Mouse (Mus musculus): ENCODE data around the gene Garnl3. TPM values are rescaled to one million over a fixed set of nuclear protein-coding genes. Genes with fewer than 3 reads are reported as not detected.

The Garnl3 gene
- polyA plus RNA-seq, 1 experiment = 1.1 TPM

- WGBS = 71% methylated on average over 2 of the region's 2 CpGs
- no peak for DNase-seq
- no peak overlapping the region for H3K4me3 ChIP-seq (ENCODE audit: insufficient read depth, low read depth, low read length)
- no peak for TF ChIP-seq CTCF (conservative IDR thresholded peaks at IDR 0.05; ENCODE audit: insufficient read depth, insufficient read length, low read depth, low read length)
- no peak for TF ChIP-seq POLR2A (IDR thresholded peaks at IDR 0.05; ENCODE audit: low read depth, low read length)
- H3K4me1 ChIP-seq (ENCODE audit: control insufficient read depth, insufficient read depth, low read length) = no peaks in the 10 kb centered on the region
- H3K27me3 ChIP-seq (replicated peaks; ENCODE audit: control insufficient read depth, insufficient read depth, low read length) = no peaks in the 10 kb centered on the region
- H3K27ac ChIP-seq (ENCODE audit: insufficient read depth, low read depth, low read length) = no peak overlapping the region
- H3K36me3 ChIP-seq (ENCODE audit: control insufficient read depth, insufficient read depth, low read length) = no peaks in the 10 kb centered on the region
Measured at GRCm38 (mm10) chr2:33072333-33072732, 59.1 kb downstream of the Garnl3 start.

- Histone ChIP-seq H3K4me3 (ENCODE audit: insufficient read depth, low read depth, low read length) (no peak overlapping the region), H3K4me1 (ENCODE audit: control insufficient read depth, insufficient read depth, low read length) (no peaks in the 10 kb centered on the region), H3K27me3 (replicated peaks; ENCODE audit: control insufficient read depth, insufficient read depth, low read length) (no peaks in the 10 kb centered on the region), H3K36me3 (ENCODE audit: control insufficient read depth, insufficient read depth, low read length) (no peaks in the 10 kb centered on the region), H3K27ac (ENCODE audit: insufficient read depth, low read depth, low read length) (no peak overlapping the region)
- TF ChIP-seq CTCF (conservative IDR thresholded peaks at IDR 0.05; ENCODE audit: insufficient read depth, insufficient read length, low read depth, low read length) = no peak
- TF ChIP-seq POLR2A (IDR thresholded peaks at IDR 0.05; ENCODE audit: low read depth, low read length) = no peak
- no peak for DNase-seq
- WGBS = 75% methylated on average over 1 of the region's 1 CpGs
Measured at GRCm38 (mm10) chr2:33065610-33066009, 65.8 kb downstream of the Garnl3 start.

GRCm38 (mm10) chr2:33062744-33063143, 68.7 kb downstream of the Garnl3 start:
- Histone ChIP-seq H3K4me1 (ENCODE audit: control insufficient read depth, insufficient read depth, low read length) (no peaks in the 10 kb centered on the region), H3K36me3 (ENCODE audit: control insufficient read depth, insufficient read depth, low read length) (no peaks in the 10 kb centered on the region), H3K27me3 (replicated peaks; ENCODE audit: control insufficient read depth, insufficient read depth, low read length) (no peaks in the 10 kb centered on the region), H3K27ac (ENCODE audit: insufficient read depth, low read depth, low read length) (no peak overlapping the region), H3K4me3 (ENCODE audit: insufficient read depth, low read depth, low read length) (no peak overlapping the region)
- TF ChIP-seq CTCF (conservative IDR thresholded peaks at IDR 0.05; ENCODE audit: insufficient read depth, insufficient read length, low read depth, low read length) (no peak), POLR2A (IDR thresholded peaks at IDR 0.05; ENCODE audit: low read depth, low read length) (no peak)
- WGBS = 71% methylated on average over 8 of the region's 8 CpGs
- DNase-seq = no peak

GRCm38 (mm10) chr2:33058926-33059325, 72.5 kb downstream of the Garnl3 start:
- H3K4me3 ChIP-seq (ENCODE audit: insufficient read depth, low read depth, low read length) = no peak overlapping the region
- H3K4me1 ChIP-seq (ENCODE audit: control insufficient read depth, insufficient read depth, low read length) = no peaks in the 10 kb centered on the region
- 88% methylated on average over 5 of the region's 5 CpGs for WGBS
- H3K36me3 ChIP-seq (ENCODE audit: control insufficient read depth, insufficient read depth, low read length) = no peaks in the 10 kb centered on the region
- no peak for TF ChIP-seq POLR2A (IDR thresholded peaks at IDR 0.05; ENCODE audit: low read depth, low read length)
- TF ChIP-seq CTCF (conservative IDR thresholded peaks at IDR 0.05; ENCODE audit: insufficient read depth, insufficient read length, low read depth, low read length) = no peak
- DNase-seq = no peak
- no peak overlapping the region for H3K27ac ChIP-seq (ENCODE audit: insufficient read depth, low read depth, low read length)
- no peaks in the 10 kb centered on the region for H3K27me3 ChIP-seq (replicated peaks; ENCODE audit: control insufficient read depth, insufficient read depth, low read length)

GRCm38 (mm10) chr2:33057514-33057913, 73.9 kb downstream of the Garnl3 start:
- no peaks in the 10 kb centered on the region for H3K36me3 ChIP-seq (ENCODE audit: control insufficient read depth, insufficient read depth, low read length)
- no peaks in the 10 kb centered on the region for H3K4me1 ChIP-seq (ENCODE audit: control insufficient read depth, insufficient read depth, low read length)
- no peak for DNase-seq
- H3K4me3 ChIP-seq (ENCODE audit: insufficient read depth, low read depth, low read length) = no peak overlapping the region
- 85% methylated on average over 7 of the region's 7 CpGs for WGBS
- TF ChIP-seq POLR2A (IDR thresholded peaks at IDR 0.05; ENCODE audit: low read depth, low read length) (no peak), CTCF (conservative IDR thresholded peaks at IDR 0.05; ENCODE audit: insufficient read depth, insufficient read length, low read depth, low read length) (no peak)
- H3K27ac ChIP-seq (ENCODE audit: insufficient read depth, low read depth, low read length) = no peak overlapping the region
- H3K27me3 ChIP-seq (replicated peaks; ENCODE audit: control insufficient read depth, insufficient read depth, low read length) = no peaks in the 10 kb centered on the region

- no peak for TF ChIP-seq CTCF (conservative IDR thresholded peaks at IDR 0.05; ENCODE audit: insufficient read depth, insufficient read length, low read depth, low read length)
- TF ChIP-seq POLR2A (IDR thresholded peaks at IDR 0.05; ENCODE audit: low read depth, low read length) = no peak
- 46% methylated on average over 10 of the region's 10 CpGs for WGBS
Measured at GRCm38 (mm10) chr2:33053966-33054365, 77.5 kb downstream of the Garnl3 start.

GRCm38 (mm10) chr2:33047360-33047759, 84.1 kb downstream of the Garnl3 start:
- no peaks in the 10 kb centered on the region for H3K36me3 ChIP-seq (ENCODE audit: control insufficient read depth, insufficient read depth, low read length)
- 77% methylated on average over 3 of the region's 3 CpGs for WGBS
- H3K27ac ChIP-seq (ENCODE audit: insufficient read depth, low read depth, low read length) = no peak overlapping the region
- no peak for DNase-seq
- no peak overlapping the region for H3K4me3 ChIP-seq (ENCODE audit: insufficient read depth, low read depth, low read length)
- no peaks in the 10 kb centered on the region for H3K4me1 ChIP-seq (ENCODE audit: control insufficient read depth, insufficient read depth, low read length)
- H3K27me3 ChIP-seq (replicated peaks; ENCODE audit: control insufficient read depth, insufficient read depth, low read length) = no peaks in the 10 kb centered on the region
- TF ChIP-seq POLR2A (IDR thresholded peaks at IDR 0.05; ENCODE audit: low read depth, low read length) (no peak), CTCF (conservative IDR thresholded peaks at IDR 0.05; ENCODE audit: insufficient read depth, insufficient read length, low read depth, low read length) (no peak)

More at GRCm38 (mm10) chr2:33053966-33054365, 77.5 kb downstream of the Garnl3 start:
- no peak overlapping the region for H3K4me3 ChIP-seq (ENCODE audit: insufficient read depth, low read depth, low read length)
- no peaks in the 10 kb centered on the region for H3K27me3 ChIP-seq (replicated peaks; ENCODE audit: control insufficient read depth, insufficient read depth, low read length)
- H3K4me1 ChIP-seq (ENCODE audit: control insufficient read depth, insufficient read depth, low read length) = no peaks in the 10 kb centered on the region
- H3K36me3 ChIP-seq (ENCODE audit: control insufficient read depth, insufficient read depth, low read length) = no peaks in the 10 kb centered on the region
- no peak for DNase-seq
- no peak overlapping the region for H3K27ac ChIP-seq (ENCODE audit: insufficient read depth, low read depth, low read length)
